Mouse (Mus musculus): ENCODE data around the gene Agrp. TPM values are rescaled to one million over a fixed set of nuclear protein-coding genes. Genes with fewer than 3 reads are reported as not detected.
"Not testable (repeated sequence)": the region's sequence is repeated elsewhere in the genome, so short reads cannot be mapped to it uniquely, and the experiment has no call there.

Gene Agrp
- total RNA-seq, 2 experiments from 2014 or later = not detected

DNA sequence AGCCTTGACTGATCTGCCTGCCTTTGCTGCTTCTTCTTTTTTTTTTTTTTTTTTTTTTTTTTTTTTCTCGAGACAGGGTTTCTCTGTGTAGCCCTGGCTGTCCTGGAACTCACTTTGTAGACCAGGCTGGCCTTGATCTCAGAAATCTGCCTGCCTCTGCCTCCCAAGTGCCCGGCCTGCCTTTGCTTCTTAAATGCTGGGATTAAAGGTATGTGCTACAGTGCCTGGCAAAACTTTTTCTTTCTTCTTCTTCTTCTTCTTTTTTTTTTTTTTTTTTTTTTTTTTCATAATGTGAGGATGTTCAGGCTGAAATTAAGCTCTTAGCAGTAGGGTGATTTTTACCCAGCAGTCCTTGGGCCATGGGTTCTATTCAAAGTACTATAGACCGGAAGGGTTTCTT lies 34.7 kb downstream of the Agrp start:
- ATAC-seq (ENCODE audit: poor library complexity, severe bottlenecking) = not testable (repeated sequence)

DNA sequence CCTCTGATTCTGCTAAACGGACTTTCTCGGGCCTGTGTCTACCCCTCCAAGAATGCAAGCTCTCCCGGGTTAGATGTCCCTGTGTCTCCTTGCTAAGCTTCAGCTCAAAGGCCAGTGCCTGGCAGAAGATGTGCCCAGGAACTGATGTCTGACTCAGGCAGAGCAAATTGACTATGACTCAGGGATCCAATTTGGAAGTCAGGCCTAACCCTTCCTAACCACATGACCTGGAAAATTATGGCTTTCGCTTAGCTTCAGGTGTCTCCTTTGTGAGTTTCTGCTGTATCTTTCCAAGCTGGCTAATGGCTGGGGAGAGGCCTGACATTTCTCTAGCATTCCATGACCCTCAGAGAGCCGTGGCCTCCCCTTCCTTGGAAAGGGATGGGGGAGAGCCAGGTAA lies 35.9 kb downstream of the Agrp start:
- ATAC-seq (ENCODE audit: poor library complexity, severe bottlenecking) = no peak

DNA sequence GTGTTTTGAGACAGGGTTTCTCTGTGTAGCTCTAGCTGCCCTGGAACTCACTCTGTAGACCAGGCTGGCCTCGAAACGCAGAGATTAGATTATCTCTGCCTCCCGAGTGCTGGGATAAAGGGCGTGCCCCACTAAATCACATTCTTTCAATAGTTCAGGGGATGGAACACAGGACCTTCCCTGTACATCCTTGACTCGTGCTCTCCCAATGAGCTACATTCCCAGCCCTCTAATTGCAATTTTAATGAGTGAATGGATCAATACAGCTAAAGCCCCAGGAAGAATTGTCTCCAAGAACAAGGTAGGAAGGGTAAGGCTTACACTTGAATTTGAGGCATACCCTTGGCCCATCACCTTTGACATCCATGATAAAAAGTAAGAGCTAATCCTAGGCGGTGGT lies 38.4 kb downstream of the Agrp start:
- no peak for ATAC-seq (ENCODE audit: poor library complexity, severe bottlenecking)

DNA sequence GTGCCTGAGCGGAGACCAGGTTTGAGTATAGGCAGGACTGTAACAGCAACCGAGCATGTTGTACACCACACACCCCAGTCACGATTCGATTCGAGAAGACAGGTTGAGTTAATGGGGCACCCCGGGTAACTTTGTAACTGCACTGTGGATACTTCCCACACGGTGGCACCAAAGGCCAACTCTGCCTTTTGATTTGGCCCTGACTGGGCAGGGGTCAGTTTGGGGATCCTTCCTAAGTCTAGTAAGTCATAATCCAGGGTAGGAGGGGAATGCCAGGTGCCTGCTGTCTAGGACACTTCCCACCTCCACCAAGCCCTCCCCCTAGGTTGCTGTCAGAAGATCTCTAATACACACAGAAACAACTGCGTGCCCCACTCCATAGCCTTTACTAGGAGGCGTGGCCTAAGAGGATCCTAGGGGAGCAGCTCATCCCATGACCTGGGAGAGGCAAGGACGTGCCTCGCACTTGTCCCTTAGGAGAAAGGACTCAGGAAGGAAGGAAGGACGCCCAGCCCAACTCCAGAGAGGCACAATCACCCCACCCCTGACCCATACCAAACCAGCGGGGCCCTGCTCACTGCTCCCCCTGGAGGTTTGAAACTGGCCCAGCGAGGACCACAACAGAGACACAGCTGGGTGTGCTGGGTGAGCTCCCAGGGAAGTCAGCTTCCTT lies 40.7 kb downstream of the Agrp start:
- ATAC-seq (ENCODE audit: poor library complexity, severe bottlenecking) = peak; percentile 96

DNA sequence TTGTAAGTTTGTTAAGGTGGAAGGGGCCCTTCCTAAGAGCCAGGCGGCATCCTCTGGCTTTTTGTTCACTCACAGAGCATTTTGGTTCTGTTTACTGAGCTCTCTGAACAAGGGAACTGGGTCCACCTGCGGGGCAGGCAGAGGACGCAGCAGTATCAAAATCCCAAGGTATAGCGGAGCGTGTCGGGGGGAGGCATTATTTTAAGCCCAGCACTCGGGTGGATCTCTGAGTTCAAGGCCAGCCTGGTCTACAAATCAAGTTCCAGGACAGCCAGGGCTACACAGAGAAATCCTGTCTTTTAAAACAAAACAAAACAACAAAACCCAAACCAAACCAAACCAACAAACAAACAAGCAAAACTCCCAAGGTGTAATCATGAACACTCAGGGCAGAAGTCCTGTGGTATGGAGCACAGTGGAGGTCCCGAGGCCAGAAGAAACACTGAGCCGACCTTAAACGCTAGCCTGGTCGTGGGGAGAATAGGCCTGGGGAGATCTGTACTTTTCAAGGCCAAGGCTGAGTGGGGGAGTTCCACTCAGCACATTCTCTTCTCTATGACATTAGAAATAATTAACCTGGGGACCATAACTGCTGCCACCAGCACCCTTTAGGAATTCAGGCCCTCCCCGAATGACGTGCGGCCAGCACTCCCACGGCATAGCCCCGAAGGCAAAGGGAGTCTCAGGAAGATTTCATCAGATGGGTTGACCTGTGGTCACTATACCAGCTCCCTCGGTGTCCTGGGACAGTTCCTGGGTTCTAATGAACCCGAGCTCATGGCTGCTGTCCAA lies 42.5 kb downstream of the Agrp start:
- no peak for ATAC-seq (ENCODE audit: poor library complexity, severe bottlenecking)

DNA sequence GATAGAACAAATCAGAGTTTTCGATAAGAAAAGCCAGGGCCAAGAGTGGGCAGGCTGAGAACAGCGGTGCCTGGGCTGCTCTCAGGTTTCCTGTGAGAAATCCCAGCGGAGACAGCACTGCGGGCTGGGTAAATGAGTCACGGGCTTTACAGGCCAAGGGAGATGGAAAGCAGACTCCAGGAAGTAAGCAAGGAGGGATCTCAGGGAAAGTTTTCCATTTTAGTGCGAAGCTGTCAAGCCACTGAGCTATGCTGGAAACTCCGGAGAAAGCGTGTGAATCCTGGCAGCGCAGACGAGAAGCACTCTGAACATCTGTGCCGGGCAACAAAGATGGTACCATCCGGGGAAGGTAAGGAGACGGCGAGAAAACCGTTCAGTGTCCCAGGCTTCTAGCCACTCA lies 43.3 kb downstream of the Agrp start:
- no peak for ATAC-seq (ENCODE audit: poor library complexity, severe bottlenecking)

DNA sequence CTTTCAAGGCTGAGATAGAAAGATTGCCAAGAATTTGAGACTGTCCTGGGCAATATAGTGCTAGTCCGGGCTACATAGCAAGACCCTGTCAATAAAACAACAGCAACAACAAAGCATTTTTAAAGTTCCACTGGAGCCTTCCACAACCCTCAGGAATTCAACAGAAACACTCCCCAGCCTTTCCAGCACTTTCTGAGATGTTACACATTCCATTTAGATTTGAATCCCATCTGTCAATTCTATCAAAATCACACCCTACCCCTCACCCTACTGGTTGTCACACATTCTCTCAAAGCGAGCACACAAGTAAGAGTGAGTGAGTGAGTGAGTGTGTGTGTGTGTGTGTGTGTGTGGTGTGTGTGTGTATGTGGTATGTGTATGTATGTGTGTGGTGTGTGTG lies 44.8 kb downstream of the Agrp start:
- ATAC-seq (ENCODE audit: poor library complexity, severe bottlenecking) = no peak

DNA sequence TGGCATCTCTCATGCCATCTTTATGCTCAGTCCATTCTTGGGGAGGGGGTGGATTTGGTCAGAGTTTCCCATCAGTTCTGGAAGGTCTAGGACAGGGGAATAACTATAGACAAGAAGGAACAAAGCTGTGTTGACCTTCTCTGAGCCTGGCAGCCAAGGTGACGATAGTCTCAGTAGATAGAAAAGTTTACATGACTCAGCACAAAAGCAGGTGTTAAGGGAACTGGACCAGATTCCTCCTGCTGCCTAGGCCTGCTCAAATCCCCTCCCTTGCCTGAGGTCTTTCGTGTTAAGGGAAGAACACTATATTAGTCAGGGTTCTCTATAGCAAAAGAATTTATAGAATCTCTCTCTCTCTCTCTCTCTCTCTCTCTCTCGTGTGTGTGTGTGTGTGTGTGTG lies 57.5 kb downstream of the Agrp start:
- no peak for ATAC-seq (ENCODE audit: poor library complexity, severe bottlenecking)

DNA sequence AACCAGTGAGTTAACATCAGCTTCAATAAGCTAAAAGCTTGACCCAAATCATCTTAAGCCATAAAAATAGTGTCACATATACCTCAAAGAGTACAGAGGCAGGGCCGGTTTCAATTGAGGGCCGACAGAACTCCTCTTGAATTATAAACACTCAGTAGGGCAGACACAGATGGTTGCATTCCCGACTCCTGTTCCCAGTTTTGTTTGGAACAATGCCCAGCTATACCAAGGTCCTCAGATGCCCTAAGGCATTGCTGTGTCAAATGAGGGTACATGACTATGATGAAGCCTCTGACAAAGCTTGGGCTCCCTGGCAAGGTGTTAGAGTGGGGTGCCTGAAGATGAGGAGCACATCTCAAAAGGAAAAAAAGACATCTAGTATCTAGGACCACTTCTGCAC lies 61.7 kb downstream of the Agrp start:
- ATAC-seq (ENCODE audit: poor library complexity, severe bottlenecking) = no peak

DNA sequence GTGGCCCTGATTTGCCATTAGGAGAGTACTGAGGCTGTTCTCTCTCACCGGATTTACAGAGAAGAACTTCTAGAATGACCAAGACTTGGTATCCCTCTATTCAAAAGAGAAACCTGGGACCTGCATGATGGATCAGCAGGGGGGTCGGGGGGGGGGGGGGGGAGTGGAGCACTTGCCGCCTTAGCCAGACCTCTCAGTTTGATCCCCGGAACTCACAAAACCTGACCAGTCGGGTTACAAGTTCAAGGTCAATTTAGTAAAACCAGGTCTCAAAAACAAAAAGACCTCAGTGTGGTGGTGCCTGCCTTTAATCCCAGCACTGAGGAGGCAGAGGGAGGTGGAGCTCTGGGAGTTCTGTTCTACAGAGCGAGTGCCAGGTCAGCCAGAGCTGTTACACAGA lies 62.5 kb downstream of the Agrp start:
- ATAC-seq (ENCODE audit: poor library complexity, severe bottlenecking) = no peak

DNA sequence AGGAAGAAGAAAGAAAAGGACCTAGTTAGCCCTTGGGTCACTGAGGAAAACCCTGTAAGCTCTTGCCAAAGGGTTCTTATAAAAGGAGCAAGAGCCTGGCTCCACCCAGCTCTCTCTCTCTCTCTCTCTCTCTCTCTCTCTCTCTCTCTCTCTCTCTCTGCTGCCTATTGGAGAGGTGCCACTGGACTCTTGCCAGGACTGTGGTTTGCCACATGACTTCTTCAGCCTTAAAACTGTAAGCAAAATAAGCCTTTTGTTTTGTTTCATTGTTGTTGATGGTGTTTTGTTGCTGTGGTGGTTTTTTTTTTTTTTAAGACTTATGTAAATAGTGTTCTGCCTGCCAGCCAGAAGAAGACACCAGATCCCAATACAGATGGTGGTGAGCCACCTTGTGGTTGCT lies 63.8 kb downstream of the Agrp start:
- ATAC-seq (ENCODE audit: poor library complexity, severe bottlenecking) = no peak

DNA sequence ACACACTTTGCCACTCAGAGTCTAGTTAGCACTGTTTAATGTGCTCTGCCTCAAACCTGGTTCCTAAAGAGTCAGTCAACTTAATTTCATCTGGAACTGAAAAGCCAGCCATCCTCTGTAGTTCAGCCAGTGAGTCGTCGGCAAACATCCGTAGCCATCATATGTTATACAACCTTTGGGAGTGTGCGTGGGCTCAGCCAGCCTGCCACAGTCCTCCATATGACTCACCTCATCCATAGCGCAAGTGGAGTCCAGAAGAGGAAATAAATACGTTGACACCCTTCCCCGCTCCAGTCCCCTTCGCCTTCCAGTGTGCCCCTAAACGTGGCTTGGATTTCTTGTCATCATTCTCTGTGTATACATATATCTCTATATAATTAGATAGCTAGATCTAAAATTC lies 65.4 kb downstream of the Agrp start:
- no peak for ATAC-seq (ENCODE audit: poor library complexity, severe bottlenecking)

DNA sequence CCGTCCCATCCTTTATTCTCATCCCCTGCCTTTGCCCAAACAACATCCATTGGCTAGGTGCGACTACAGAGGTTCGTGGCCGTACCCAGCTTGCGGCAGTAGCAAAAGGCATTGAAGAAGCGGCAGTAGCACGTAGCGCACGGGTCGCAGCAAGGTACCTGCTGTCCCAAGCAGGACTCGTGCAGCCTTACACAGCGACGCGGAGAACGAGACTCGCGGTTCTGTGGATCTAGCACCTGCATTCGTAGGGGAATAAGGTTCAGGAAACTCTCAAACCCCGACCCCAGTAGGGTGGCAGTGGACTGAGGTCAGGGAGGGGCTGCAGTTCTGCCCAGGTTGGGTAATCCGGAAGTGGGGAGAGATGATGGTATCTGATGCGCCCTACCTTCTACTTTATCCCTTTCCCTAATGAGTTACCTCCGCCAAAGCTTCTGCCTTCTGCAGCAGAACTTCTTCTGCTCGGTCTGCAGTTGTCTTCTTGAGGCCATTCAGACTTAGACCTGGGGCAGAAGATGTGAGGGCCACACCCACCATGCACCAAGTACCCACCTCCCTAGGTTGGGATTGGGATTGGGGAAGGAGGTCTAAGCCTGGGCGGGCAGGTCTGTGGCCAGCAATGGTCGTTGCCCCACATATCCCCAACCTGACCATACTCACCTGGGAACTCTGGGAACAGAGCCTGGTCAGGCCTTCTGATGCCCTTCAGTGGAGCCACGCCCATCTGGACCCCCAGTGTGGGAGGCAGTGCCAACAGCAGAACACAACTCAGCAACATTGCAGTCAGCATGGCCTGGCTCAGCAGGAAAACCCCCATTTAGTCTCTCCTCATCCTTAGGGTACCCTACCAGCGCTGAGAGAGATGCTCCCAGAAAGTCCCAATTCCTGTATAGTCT lies 70.2 kb downstream of the Agrp start:
- ATAC-seq (ENCODE audit: poor library complexity, severe bottlenecking) = peak; percentile 12

DNA sequence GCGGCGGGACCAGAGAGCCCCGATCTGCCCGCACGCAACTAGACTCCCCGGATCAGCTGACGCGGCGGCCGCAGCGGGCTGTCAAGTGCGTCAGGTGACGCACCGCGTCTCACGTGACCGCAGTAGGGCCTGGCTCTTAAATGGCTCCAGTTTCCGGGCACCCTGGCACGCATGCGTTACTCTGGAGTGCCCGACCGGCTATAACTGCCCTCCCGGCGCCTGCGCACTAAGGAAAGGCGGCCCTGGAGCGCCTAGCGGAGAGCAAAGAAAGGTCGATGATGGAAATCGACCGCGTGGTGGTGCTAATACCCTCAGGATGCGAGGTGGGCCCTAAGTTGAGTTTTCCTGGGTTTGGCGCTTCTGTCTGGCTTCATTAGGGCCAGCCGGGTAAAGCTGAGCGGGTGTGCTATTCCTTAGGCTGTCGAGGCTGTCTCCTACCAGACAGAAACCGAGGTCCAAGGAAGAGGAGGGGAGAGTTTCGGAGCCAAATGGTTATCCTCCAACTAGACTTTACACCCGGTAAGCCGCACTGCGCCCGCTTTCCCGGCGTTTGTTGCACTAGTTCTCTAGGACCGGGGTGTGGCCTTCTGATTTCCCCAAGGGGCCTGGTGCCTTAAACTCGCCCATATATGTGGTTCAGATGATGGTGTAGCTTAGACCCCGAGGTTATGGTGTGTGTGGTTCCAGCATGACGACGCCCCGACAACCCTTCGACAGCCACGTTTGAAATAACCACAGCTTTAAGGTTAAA lies 71.1 kb downstream of the Agrp start, which contains the start of gene Atp6v0d1:
TSS of gene Atp6v0d1 (minus strand) at position 96 of the 751 bp plus-strand sequence.
- peak; percentile 80 for ATAC-seq (ENCODE audit: poor library complexity, severe bottlenecking)

DNA sequence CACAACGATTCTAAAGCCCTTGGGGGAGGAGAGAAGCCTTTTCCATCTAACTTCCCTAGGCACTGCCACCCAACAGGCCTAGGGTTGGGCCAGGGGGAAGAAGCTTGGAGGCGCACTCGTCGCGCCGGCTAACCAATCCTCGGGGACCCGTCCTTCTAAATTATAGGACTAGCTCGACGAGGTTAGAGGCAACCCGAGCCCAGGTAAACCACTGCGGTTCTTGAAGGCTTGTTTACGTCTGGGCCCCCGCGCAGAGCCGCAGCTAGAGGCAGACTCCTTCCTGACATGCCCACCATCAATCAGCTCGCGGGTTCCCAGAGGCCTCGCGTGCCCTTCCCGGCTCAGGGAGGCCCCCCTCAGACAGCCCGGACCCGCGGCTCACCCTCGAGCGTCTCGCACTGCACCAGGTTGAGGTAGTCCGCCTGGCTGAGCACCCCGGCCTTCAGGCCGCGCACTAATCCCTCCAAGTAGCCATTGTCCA lies 71.8 kb downstream of the Agrp start:
- ATAC-seq (ENCODE audit: poor library complexity, severe bottlenecking) = peak; percentile 43

DNA sequence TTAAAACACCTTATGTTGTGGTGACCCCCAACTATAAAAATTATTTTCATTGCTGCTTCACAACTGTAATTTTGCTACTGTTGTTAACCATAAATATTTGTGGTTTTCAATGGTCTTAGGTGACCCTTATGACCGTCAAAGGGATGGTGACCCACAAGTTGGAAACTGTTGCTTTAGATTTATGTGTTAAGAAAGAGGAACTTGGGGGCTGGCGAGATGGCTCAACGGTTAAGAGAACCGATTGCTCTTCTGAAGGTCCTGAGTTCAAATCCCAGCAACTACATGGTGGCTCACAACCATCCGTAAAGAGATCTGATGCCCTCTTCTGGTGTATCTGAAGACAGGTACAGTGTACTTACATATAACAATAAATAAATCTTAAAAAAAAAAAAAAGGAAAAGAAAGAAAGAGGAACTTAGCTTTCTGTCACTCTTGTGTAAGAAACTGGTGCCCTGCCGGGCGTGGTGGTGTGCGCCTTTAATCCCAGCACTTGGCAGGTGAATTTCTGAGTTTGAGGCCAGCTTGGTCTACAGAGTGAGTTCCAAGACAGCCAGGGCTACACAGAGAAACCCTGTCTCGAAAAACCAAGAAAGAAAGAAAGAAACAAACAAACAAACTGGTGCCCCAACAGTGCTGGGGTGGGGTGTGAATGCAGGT lies 72.5 kb downstream of the Agrp start:
- ATAC-seq (ENCODE audit: poor library complexity, severe bottlenecking) = not testable (repeated sequence)

DNA sequence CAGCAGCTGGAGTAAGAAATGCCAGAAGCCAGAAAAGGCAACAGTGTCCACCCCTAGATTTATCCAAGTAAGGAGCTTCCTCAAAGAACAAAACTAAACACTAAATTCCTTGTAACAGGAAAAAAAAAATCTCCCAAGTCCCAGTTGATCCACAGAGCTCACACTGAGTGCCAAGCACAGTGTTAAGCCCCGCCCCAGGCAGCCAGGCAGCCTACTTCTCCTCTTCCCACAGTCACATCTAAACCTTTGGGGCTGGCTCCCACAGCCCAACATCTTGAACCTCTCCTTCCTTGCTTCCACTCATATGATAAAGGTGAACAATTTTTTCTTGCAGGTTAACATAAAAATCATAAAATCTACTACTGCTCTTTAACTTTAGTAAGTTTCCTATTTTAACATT lies 73.3 kb downstream of the Agrp start:
- ATAC-seq (ENCODE audit: poor library complexity, severe bottlenecking) = no peak

DNA sequence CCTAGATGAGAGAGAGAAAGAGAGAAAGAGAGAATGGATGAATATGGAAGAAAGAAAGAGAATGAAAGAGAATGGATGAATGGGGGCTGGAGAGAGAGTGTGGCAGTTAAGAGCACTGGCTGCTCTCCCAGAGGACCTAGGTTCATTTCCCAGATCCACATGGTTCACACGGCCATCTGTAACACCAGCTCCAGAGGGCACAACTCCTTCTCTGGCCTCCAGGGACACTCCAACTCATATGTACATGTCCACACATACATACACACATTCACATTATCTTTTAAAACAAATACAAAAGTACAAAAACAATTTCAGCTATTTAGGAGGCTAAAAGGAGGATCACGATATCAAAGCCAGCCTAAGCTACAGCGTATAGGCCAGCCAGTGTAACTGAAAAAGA lies 74.3 kb downstream of the Agrp start:
- no peak for ATAC-seq (ENCODE audit: poor library complexity, severe bottlenecking)

DNA sequence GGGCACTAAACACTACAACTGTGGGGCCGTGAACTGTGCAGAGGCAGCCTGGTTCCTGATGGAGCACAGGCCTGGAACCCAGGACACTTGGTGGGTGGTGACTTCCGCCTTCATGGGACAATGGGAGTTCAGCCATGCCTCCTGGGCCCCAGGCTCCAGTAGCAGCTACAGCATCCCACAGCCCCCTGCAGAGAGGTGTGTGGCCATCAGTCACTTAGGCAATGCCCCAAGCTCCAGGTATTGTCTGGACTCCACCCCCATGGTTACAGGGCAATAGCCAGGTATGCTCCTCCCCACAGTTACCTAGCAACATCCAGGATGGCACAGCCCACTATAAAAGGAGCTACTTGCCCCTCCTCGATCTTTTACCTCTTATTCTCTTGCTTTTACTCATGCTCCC lies 82.0 kb downstream of the Agrp start:
- ATAC-seq (ENCODE audit: poor library complexity, severe bottlenecking) = no peak

DNA sequence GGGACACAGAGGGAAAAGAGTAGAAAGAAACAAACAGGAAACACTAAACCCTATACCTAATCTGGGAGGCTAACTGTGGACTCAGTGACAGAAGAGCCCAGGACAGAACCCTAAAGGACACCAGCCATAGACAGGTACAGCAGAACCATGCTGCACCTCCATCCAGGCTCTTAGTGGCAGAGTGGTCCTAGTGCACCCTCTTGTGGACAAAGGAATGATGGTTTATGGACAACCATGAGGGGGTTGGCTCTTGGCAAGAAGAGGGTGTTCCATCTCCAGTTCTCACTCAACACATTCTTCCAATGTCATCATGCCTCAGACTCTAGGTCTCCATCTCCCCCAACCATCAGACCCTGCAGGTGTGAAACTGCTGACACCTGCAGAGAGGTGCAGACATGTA lies 83.1 kb downstream of the Agrp start:
- ATAC-seq (ENCODE audit: poor library complexity, severe bottlenecking) = peak; percentile 87

All from megakaryocyte, adult 5-6 weeks (primary cell).